Comparison of ENCODE assay signal across 9 mouse cellular contexts in genomic region chr3:86807750-86808467, GRCm38 (mm10).
A peak's percentile ranks its signal among the peaks of the same experiment; 100 is the strongest.
DNase-seq lines count a peak whose midpoint lies in the region; ATAC-seq and TF ChIP-seq lines count a peak whose summit lies in the region.
"Had no signal": no experiment of that assay in that cellular context is flagged by ENCODE, and none has a peak within 500 bp of the region (broad histone marks: within the 10 kb centered on the region; RNA-seq: fewer than 3 reads in every experiment).

No protein-coding gene starts in this region.

- no peaks in the 10 kb centered on the region for H3K27me3 ChIP-seq in kidney, postnatal 0 days (ENCODE audit: insufficient read depth, low read length)
- H3K27me3 ChIP-seq in kidney, embryonic 14.5 days (ENCODE audit: control insufficient read depth, insufficient read depth, low read length), result no peaks in the 10 kb centered on the region
- H3K27me3 ChIP-seq: heart, embryonic 13.5 days had no signal

- H3K9ac ChIP-seq in kidney, postnatal 0 days (ENCODE audit: low read depth, low read length), result no peak overlapping the region
- H3K9ac ChIP-seq in kidney, embryonic 14.5 days (ENCODE audit: low read depth, low read length), result no peak overlapping the region
- H3K9ac ChIP-seq in ES-E14 (ENCODE audit: insufficient read depth, low read depth, low read length, poor library complexity, severe bottlenecking), result no peak overlapping the region
- H3K9ac ChIP-seq: heart, embryonic 13.5 days had no signal

- H3K4me2 ChIP-seq in kidney, postnatal 0 days (ENCODE audit: low read length), result no peak overlapping the region
- no peak overlapping the region for H3K4me2 ChIP-seq in kidney, embryonic 14.5 days (replicated peaks; ENCODE audit: low read depth, low read length)
- H3K4me2 ChIP-seq: heart, embryonic 13.5 days had no signal

- H3K9me3 ChIP-seq in kidney, postnatal 0 days (replicated peaks; ENCODE audit: low read length), result no peaks in the 10 kb centered on the region
- no peaks in the 10 kb centered on the region for H3K9me3 ChIP-seq in kidney, embryonic 14.5 days (ENCODE audit: control insufficient read depth, low read length)
- H3K9me3 ChIP-seq in ES-E14 (ENCODE audit: control insufficient read depth, insufficient read depth, low read depth, low read length), result no peaks in the 10 kb centered on the region
- H3K9me3 ChIP-seq: heart, embryonic 13.5 days had no signal

- no peaks in the 10 kb centered on the region for H3K4me1 ChIP-seq in kidney, postnatal 0 days (replicated peaks; ENCODE audit: insufficient read depth, low read length)
- H3K4me1 ChIP-seq in kidney, embryonic 14.5 days (ENCODE audit: control insufficient read depth, insufficient read depth, low read length), result no peaks in the 10 kb centered on the region
- peaks cover 0 to 3% of the 10 kb centered on the region in 2 experiments; a peak in 1 of 4 replicates for H3K4me1 ChIP-seq in ES-E14 (ENCODE audit: control insufficient read depth in 2 of 2, insufficient read depth in 2 of 2, low read length in 2 of 2, poor library complexity in 1 of 2)
- no peaks in the 10 kb centered on the region for H3K4me1 ChIP-seq in bone marrow, adult 2 months (ENCODE audit: control insufficient read depth, insufficient read depth, low read length)

- no peak for ATAC-seq in kidney, postnatal 0 days (replicated peaks; ENCODE audit: low FRiP score, low read depth)
- no peak for ATAC-seq in kidney, embryonic 14.5 days (ENCODE audit: low FRiP score, low TSS enrichment)
- peak; percentile 79 for ATAC-seq in erythroid progenitor cell, adult 5-6 weeks (replicated peaks; ENCODE audit: low FRiP score, poor library complexity, severe bottlenecking)

- 77% methylated on average over 14 of the region's 14 CpGs for WGBS in kidney, postnatal 0 days
- 81% methylated on average over 14 of the region's 14 CpGs for WGBS in kidney, embryonic 14.5 days
- 76% methylated on average over 14 of the region's 14 CpGs for WGBS in bone marrow, adult 2 months

- H3K36me3 ChIP-seq in kidney, postnatal 0 days (ENCODE audit: insufficient read depth, low read length), result no peaks in the 10 kb centered on the region
- no peaks in the 10 kb centered on the region for H3K36me3 ChIP-seq in kidney, embryonic 14.5 days (ENCODE audit: control insufficient read depth, insufficient read depth, low read length)
- H3K36me3 ChIP-seq in ES-E14 (ENCODE audit: control insufficient read depth, insufficient read depth, low read length, poor library complexity, severe bottlenecking), result peaks cover 7% of the 10 kb centered on the region; the same call in 1 of the 2 replicates

- no peak for TF ChIP-seq POLR2A in bone marrow, adult 2 months (IDR thresholded peaks at IDR 0.05; ENCODE audit: borderline replicate concordance, control insufficient read depth, low read depth, low read length)

- in situ Hi-C loops in ES-E14 (cut with MboI; ENCODE audit: low sequenced_read_pairs in 2 of 2, unreplicated experiment in 2 of 2), result no loop called here

- no peak overlapping the region for H3K4me3 ChIP-seq in kidney, postnatal 0 days (replicated peaks; ENCODE audit: low read depth, low read length)
- H3K4me3 ChIP-seq in kidney, embryonic 14.5 days (ENCODE audit: low read length), result no peak overlapping the region
- no peak overlapping the region for H3K4me3 ChIP-seq in ES-E14 (ENCODE audit: insufficient read depth in 1 of 2, low read depth in 1 of 2, low read length in 2 of 2, poor library complexity in 1 of 2, severe bottlenecking in 1 of 2)
- H3K4me3 ChIP-seq in bone marrow, adult 2 months (replicated peaks; ENCODE audit: control insufficient read depth, low read depth, low read length), result no peak overlapping the region
- H3K4me3 ChIP-seq: heart, embryonic 13.5 days had no signal

- TF ChIP-seq CTCF in kidney, postnatal 0 days (IDR thresholded peaks at IDR 0.05; ENCODE audit: low read depth), result peak; percentile 55
- TF ChIP-seq CTCF in bone marrow, adult 2 months (IDR thresholded peaks at IDR 0.05; ENCODE audit: control insufficient read depth, insufficient read depth, low read length), result peak; percentile 68

- no peak for DNase-seq in kidney, postnatal 0 days (ENCODE audit: low spot score)
- DNase-seq in ES-E14 (ENCODE audit: low read depth, low spot score), result peak; percentile 67
- peak; percentile 76 for DNase-seq in liver
- peak; percentile 73 for DNase-seq in right cerebral cortex, postnatal 4 days
- DNase-seq in heart, postnatal 25 days (ENCODE audit: low spot score), result no peak

- no peak overlapping the region for H3K27ac ChIP-seq in kidney, postnatal 0 days
- H3K27ac ChIP-seq in kidney, embryonic 14.5 days (ENCODE audit: low read depth, low read length), result no peak overlapping the region
- H3K27ac ChIP-seq in ES-E14 (ENCODE audit: insufficient read depth, low read depth, low read length, poor library complexity, severe bottlenecking), result no peak overlapping the region
- no peak overlapping the region for H3K27ac ChIP-seq in bone marrow, adult 2 months (ENCODE audit: control insufficient read depth, insufficient read depth, low read depth, low read length, poor library complexity)
- H3K27ac ChIP-seq: heart, embryonic 13.5 days had no signal

- intact Hi-C loops in heart, postnatal 25 days (cut with DNase I), result no loop called here

TF ChIP-seq in ES-E14, 5 proteins besides CTCF, POLR2A, EP300 and RAD21:
- no peak for TF ChIP-seq ZC3H11A (IDR thresholded peaks at IDR 0.05; ENCODE audit: borderline replicate concordance, low read depth, low read length)
- no peak for TF ChIP-seq ZNF384 (IDR thresholded peaks at IDR 0.05; ENCODE audit: low read depth, low read length)

Comparison
In these comparisons a context has a peak if more than half of its experiments do, and no peak if none do; other contexts are left out.
1. DNase-seq: peak in ES-E14 (single experiment), liver (single experiment) and right cerebral cortex, postnatal 4 days (single experiment); none in kidney, postnatal 0 days (single experiment) and heart, postnatal 25 days (single experiment).